Comparison of ENCODE assay signal across 19 mouse cellular contexts in genomic region chr9:8868511-8868910, GRCm38 (mm10). TPM values are rescaled to one million over a fixed set of nuclear protein-coding genes. Genes with fewer than 3 reads are reported as not detected.
"Had no signal": no experiment of that assay in that cellular context is flagged by ENCODE, and none has a peak within 500 bp of the region (broad histone marks: within the 10 kb centered on the region; RNA-seq: fewer than 3 reads in every experiment).

No protein-coding gene starts in this region.

- H3K4me1 ChIP-seq: neural tube, embryonic 13.5 days; neural tube, embryonic 15.5 days; stomach, embryonic 15.5 days had no signal

- H3K27ac ChIP-seq: neural tube, embryonic 13.5 days; neural tube, embryonic 15.5 days; stomach, embryonic 15.5 days; stomach, postnatal 0 days had no signal

- H3K36me3 ChIP-seq: neural tube, embryonic 13.5 days; neural tube, embryonic 15.5 days; stomach, embryonic 15.5 days had no signal

- H3K4me2 ChIP-seq: neural tube, embryonic 13.5 days; neural tube, embryonic 15.5 days; stomach, embryonic 15.5 days had no signal

- H3K4me3 ChIP-seq: neural tube, embryonic 13.5 days; neural tube, embryonic 15.5 days; stomach, embryonic 15.5 days had no signal

- H3K9me3 ChIP-seq: neural tube, embryonic 13.5 days; neural tube, embryonic 15.5 days; stomach, embryonic 15.5 days had no signal

- H3K27me3 ChIP-seq: neural tube, embryonic 13.5 days; neural tube, embryonic 15.5 days; stomach, embryonic 15.5 days had no signal

- DNase-seq: retina, postnatal 1 day; right cerebral cortex, adult 18-20 months; right cerebral cortex, postnatal 14 days; right cerebral cortex, postnatal 25 days; right cerebral cortex, postnatal 4 days; spleen, adult 18-20 months; thymus, adult 18-20 months; thymus, adult 2 months; thymus, postnatal 14 days; thymus, postnatal 25 days; thymus, postnatal 36 days; thymus, postnatal 4 days had no signal

- H3K9ac ChIP-seq: neural tube, embryonic 13.5 days; neural tube, embryonic 15.5 days; stomach, embryonic 15.5 days had no signal

RNA-seq across cellular contexts. Expression of gene Pgr, which starts 31.1 kb away (rescaled TPM):
- total RNA-seq: neutrophil, adult 5-6 weeks had no signal
- polyA plus RNA-seq: spleen, adult 2 months; testis, adult 2 months had no signal
